Mouse (Mus musculus): Measurements from ENCODE around the gene Mier1. TPM values are rescaled to one million over a fixed set of nuclear protein-coding genes. Genes with fewer than 3 reads are reported as not detected.

The Mier1 gene
- total RNA-seq (2014; fragmentation: Nextera tagmentation), result 50.9 and 69.9 TPM in 2 replicates
- total RNA-seq (2017), result 60.5 and 63.6 TPM in 2 replicates

DNA sequence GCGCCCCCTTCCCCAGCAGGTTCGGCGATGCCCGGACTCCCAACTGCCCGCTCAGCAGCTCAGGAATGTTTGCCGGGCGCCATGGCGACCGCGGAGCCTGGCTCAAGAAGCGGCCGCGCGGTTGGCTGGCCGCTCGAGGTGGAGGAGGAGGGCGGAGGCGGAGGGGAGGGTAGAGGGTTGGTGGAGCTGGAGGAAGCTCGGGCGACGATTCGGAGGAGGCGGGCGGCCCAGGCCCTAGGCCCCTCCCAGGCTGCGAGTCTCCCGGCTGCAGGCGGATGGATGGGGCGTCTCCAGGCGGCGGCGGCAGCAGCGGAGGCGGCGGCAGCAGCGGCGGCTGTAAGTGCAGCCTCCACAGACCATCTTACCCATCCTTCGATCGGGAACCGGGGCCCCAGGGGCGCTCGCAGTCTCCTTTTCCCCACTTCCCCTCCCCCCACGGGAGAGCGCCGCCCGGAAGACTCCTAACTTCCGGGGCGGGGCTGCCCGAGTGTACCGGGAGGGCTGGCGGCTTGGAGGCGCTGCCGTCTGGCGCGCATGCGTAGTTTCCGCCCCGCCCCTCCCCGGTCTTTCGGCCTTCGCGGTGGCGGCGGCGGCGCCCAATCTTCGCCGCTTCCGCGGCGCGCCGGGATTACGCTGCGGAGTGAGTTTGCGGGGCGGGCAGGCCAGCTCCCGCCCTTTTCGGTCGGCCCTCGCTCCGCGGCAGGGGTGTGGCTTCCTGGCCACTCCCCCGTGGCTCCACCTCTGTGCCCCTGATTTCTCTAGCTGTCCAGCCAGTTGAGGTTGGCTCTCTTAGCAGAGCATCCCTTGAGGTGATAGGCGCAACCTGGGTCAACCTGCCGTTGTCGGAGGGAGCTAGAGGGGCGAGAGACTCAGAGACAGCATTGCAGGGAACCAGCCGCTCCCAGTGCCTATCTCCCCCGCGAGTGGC lies at the start of gene Mier1, which contains the start of gene Wdr78:
TSS of gene Mier1 (plus strand) at position 207 of the 928 bp plus-strand sequence.
TSS of gene Wdr78 (minus strand) at position 372 of the 928 bp plus-strand sequence.
- peak; percentile 87 for ATAC-seq (replicated peaks; ENCODE audit: poor library complexity, severe bottlenecking)

DNA sequence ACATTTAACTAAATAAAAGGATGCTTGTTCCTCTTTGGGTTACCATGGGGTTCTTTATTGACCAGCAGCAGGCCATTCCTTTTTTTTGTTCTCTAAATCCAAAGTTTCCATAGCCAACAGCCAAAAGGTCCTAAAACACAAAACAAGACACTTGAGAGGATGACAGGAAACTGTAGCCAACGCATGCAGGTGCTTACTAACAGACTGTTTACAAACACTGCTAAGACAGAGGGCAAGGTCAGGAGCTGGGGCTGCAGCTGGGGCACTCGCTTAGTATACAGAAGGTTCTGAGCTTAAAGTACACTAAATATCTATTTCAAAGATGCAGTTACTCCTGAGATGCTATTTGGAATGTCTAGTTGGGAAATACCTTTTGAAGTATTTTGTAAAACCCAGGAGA lies 49.8 kb upstream of the Mier1 start:
- ATAC-seq (replicated peaks; ENCODE audit: poor library complexity, severe bottlenecking), result no peak

GRCm38 (mm10) chr4:103064976-103065375 lies 49.2 kb upstream of the Mier1 start:
- ATAC-seq (replicated peaks; ENCODE audit: poor library complexity, severe bottlenecking), result no peak

DNA sequence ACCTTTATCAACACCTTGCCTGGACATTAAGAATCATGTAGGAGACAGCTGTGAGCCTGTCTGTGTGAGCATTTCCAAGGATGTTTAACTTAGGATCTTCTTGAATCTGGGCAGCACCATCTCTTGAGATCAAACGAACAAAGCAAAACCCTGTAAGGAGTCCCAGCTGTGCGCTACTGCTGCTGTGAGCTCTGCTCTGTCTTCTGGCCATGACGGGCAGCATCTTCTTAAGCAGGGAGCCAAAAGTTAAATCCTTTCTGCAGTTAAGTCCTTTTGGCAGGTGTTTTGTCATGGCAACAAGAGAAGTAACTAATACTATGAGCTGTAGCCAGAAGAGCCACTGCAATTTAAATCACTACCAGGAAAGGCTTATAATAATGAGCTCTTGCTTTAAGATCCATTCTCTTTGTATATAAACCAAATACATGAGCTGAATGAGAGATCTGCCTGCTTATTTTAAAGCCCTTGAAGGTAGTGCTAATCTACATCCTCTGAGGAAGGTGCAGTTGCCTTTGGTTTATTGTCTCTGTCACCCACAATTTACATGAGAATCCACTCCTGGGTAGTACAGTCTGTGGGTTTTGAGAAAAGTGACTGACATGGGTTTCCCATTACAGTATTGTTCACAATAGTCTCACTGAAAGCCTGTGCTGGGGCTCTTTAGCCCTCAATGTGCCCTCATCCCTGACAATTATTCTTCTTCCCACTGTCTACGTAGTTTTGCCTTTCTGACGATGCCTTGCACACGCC lies 46.1 kb upstream of the Mier1 start:
- ATAC-seq (replicated peaks; ENCODE audit: poor library complexity, severe bottlenecking), result no peak

DNA sequence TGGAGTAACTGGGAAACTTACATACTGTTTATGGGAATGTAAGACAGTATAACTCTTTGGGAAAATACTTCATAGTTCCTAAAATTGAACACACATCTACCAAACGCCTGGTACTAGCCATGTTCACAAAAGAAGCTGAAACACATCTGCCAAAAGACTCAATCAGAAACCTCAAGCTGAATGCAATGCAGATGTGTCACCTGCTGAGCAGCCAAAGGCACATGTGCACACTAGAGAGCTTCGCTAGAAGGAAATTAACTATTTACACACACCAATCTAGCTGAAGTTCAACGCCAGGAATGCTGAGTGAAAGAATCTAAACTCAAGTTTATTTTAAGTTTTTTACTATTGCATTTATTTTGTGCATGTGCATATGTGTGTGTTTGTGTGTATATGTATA lies 43.6 kb upstream of the Mier1 start:
- ATAC-seq (replicated peaks; ENCODE audit: poor library complexity, severe bottlenecking), result no peak

GRCm38 (mm10) chr4:103085237-103085636 lies 29.0 kb upstream of the Mier1 start:
- ATAC-seq (replicated peaks; ENCODE audit: poor library complexity, severe bottlenecking), result no peak

- no peak for ATAC-seq (replicated peaks; ENCODE audit: poor library complexity, severe bottlenecking)
Observed at GRCm38 (mm10) chr4:103095921-103096320, 18.3 kb upstream of the Mier1 start.

DNA sequence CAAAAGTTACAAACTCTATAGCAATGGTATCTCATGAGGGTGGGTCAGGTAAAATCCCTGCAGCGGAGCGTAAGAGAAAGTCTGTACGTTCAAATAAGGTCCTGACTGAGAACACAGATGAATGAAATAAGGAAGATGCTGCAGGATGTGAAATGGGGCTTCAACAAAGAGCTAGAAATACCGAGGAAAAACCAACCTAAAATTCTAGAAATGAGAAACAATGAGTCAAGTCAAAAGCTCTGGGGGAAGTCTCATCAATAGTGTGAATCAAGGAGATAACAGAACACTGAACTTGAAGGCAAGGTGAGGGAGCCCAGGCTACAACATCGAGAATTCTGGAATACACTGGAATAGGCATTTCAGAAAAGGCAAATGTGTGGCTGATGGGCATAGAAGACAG lies 15.7 kb upstream of the Mier1 start:
- ATAC-seq (replicated peaks; ENCODE audit: poor library complexity, severe bottlenecking), result no peak

- ATAC-seq (replicated peaks; ENCODE audit: poor library complexity, severe bottlenecking), result no peak
Observed at GRCm38 (mm10) chr4:103112651-103113050, 1.5 kb upstream of the Mier1 start.

GRCm38 (mm10) chr4:103113402-103113801 lies 788 bp upstream of the Mier1 start:
- ATAC-seq (replicated peaks; ENCODE audit: poor library complexity, severe bottlenecking), result no peak

DNA sequence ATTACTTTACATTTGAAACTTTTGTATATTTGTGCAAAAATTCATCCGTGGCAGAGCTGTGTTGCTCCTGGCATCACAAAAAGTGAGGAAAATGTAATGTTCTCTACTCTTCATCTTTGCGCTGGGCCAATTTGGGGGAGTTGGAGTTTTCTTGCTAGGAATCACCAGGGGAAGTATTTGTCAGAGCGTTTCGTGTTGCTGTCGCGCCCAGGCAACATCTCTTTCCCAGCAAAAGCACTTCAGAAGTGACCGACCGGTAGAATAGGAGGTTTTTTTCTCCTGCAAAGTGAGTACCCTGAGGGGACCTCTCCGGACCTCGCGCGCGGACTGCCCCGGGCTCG lies 4.7 kb downstream of the Mier1 start:
- ATAC-seq (replicated peaks; ENCODE audit: poor library complexity, severe bottlenecking), result no peak

GRCm38 (mm10) chr4:103119229-103120027 lies 5.2 kb downstream of the Mier1 start:
- ATAC-seq (replicated peaks; ENCODE audit: poor library complexity, severe bottlenecking), result peak; percentile 43

GRCm38 (mm10) chr4:103120028-103120384 lies 5.8 kb downstream of the Mier1 start:
- no peak for ATAC-seq (replicated peaks; ENCODE audit: poor library complexity, severe bottlenecking)

DNA sequence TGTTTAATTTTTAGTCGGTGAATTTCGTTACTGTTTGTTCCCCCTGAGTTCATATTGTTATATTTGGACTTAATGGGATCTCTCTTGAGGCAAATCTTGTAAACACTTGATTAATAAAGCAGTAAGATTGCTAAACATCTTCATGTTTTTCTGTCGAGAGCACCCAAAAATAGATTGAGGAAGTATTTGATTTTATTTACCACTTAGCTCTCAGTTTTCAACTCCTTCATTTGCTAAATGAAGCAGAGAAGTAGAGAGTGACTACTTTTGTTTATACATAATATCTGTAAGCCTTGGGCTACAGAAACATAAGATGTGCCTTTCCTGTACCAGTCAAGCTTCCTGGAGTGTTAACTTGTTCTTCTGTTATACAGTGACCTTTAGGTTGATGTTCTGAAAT lies 6.2 kb downstream of the Mier1 start:
- ATAC-seq (replicated peaks; ENCODE audit: poor library complexity, severe bottlenecking), result peak; percentile 17; the same call in 1 of the 2 replicates

- ATAC-seq (replicated peaks; ENCODE audit: poor library complexity, severe bottlenecking), result 0 out of 2 replicates have a peak, but pooled peaks have one; percentile 10
Observed at GRCm38 (mm10) chr4:103120874-103121389, 6.7 kb downstream of the Mier1 start.

DNA sequence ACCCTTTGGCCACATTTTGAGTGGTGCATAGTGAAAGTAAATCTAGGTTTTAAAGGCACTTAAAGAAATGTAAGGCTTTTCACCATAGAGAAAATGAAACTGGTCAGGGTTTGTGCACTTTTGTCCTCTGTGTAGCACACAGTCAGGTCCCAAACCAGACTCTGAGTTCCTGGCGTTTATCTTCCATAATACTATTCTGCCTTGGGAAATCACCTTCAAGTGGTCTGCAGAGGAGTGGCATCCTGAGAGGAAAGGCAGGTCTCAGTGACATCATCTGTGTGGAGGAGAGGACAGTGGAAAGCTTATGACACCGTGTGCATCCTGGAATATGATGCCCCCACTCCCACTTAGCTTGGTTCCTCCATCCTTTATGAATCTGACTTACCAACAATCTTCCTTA lies 8.9 kb downstream of the Mier1 start:
- peak; percentile 40 for ATAC-seq (replicated peaks; ENCODE audit: poor library complexity, severe bottlenecking)

DNA sequence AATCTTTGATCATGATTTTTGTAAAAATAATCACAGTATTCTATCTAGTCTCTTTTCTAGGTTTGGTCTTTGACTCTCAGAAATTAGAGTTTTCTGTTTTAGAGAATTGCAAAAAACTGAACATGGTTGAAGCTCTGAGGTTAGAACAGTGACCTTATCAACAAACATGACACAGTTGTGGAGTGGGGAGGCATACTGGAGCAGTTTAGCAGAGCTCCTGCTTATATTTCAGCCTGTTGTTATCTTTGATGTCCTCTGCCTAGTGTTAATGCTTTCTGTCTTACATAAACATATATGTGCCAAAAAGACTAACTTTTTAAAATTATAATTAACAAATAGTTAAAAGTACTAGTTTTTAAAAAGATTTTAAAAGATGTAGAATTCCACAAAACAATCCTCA lies 9.4 kb downstream of the Mier1 start:
- ATAC-seq (replicated peaks; ENCODE audit: poor library complexity, severe bottlenecking), result no peak

- no peak for ATAC-seq (replicated peaks; ENCODE audit: poor library complexity, severe bottlenecking)
Observed at GRCm38 (mm10) chr4:103126533-103126932, 12.3 kb downstream of the Mier1 start.

- 0 out of 2 replicates have a peak, but pooled peaks have one; percentile 25 for ATAC-seq (replicated peaks; ENCODE audit: poor library complexity, severe bottlenecking)
Observed at GRCm38 (mm10) chr4:103136946-103137345, 22.8 kb downstream of the Mier1 start.

DNA sequence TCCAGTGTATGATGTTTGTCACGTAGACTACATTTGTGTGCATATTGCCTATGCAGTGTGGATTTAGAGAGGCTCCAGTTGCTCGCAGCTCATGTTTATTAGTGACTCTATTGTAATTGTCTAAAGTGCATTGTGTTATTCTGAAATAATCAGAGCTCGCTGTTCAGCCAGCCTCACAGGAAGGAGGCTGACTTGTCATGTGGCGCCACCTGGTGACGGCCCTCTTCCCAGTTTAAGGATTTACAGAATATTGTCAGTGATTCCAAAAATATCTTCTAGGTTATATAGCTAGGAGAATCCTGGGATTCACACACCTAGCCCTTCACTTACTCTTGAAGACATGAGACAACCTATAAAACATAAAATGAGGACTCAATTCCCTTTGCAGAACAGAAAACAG lies 32.1 kb downstream of the Mier1 start:
- peak; percentile 55; the same call in 1 of the 2 replicates for ATAC-seq (replicated peaks; ENCODE audit: poor library complexity, severe bottlenecking)
